Mouse (Mus musculus) heart, adult 18-20 months (tissue): Measurements from ENCODE around the gene Elf1. TPM values are rescaled to one million over a fixed set of nuclear protein-coding genes. Genes with fewer than 3 reads are reported as not detected.
"Not testable (repeated sequence)": the region's sequence is repeated elsewhere in the genome, so short reads cannot be mapped to it uniquely, and the experiment has no call there.

Experiments
- DNase-seq, 2 experiments: peaks; one replicate each; pipeline ENCODE4 v3.0.0; 2021 to 2022; ENCODE audit warnings: mixed read lengths in 1 of 2
- long read RNA-seq, 2 experiments: library from polyadenylated mRNA; stranded (forward); transcript quantifications; one replicate each; pipeline ENCODE4 v2.0.0; 2021
- total RNA-seq, 2 experiments: library from RNA; stranded (reverse); gene quantifications; 2 replicates each; pipeline ENCODE4 v1.2.3; 2021

The Elf1 gene
- total RNA-seq, result 10 to 100 TPM; 12.4 to 15.0 TPM
- long read RNA-seq, experiment 1, full-length matches to known transcripts, result 3 of 5 reads
- long read RNA-seq, experiment 1, partial matches to known transcripts, result 2 of 5 reads
- long read RNA-seq, experiment 1, other reads (novel, unspliced or antisense), result 0 of 5 reads
- long read RNA-seq, experiment 2, full-length matches to known transcripts, result 2 of 3 reads
- long read RNA-seq, experiment 2, partial matches to known transcripts, result 0 of 3 reads
- long read RNA-seq, experiment 2, other reads (novel, unspliced or antisense), result 1 of 3 reads

DNA sequence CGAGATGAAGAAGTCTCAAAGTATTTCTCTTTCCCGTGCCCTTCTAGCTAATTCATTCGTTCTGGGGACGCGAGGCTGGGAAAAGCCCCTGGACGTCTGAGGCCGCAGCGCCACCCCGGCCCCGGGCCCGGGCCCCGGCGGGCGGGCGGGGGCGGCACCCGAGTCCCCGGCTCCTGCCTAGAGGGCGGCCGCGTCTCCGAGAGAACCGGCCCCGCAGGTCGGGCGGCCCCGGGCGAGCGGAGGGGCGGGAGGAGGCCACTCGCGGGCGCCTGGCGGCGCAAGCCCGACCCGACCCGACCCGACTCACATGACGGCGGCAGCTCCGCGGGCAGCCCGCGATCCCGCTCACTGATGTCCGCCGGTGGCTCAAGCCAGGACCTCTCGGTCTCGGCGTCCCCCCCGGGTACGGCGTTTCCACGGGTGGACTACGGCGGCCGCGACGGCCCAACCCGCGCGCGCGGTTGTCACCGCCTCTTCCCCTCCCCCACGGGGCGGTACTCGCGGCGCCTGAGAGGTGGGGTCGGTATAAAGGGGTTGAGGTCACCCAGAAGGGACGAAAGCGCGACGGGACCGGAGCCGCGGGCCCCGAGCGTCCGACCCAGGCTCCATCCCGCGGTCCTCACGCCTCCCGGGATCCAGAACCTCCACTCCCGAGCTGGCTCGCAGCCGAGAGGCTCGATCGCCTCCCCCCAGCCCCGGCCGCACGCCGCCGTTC lies at the start of gene Elf1:
Elf1 (plus strand) TSS at position 571 of the 715 bp plus-strand sequence.
- peak; percentile 98 for DNase-seq

DNA sequence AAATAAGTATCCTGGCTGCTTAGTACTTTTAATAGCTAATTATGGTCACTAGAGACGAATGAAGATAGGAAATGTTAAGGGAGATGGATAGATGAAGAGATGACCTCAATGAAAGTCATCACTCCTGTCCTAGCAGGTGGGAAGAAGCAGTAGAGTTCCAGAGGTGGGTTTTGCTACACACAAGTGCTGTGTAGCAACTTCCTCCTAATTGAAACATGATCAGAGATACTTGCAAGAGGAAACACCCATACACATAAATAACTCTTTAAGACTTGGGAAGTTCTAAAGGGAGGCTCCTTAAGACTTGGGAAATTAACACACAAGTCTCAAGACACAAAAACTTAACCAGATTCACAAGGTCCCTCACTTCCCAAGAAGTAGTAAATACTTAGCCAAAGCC lies 46.9 kb upstream of the Elf1 start:
- DNase-seq, result no peak

DNA sequence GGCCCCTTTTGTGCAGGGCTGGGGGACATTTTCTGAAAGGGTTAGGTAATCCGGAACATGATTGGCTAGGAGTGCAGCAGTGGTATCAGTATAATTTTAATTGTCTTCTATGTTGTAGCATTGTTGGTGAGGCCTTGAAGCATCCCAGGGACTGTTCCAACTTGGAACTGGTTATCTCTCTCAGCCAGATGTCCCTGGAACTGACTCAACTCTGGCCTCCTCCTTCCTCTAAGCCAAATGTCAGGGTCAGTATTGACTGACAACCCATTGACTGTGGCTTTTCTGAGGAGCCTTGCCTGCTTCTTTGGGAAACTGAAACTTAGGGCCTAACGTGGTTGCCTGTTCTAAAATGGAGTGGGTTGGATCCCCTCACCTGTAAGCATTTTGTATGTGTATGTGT lies 40.3 kb upstream of the Elf1 start:
- no peak for DNase-seq

DNA sequence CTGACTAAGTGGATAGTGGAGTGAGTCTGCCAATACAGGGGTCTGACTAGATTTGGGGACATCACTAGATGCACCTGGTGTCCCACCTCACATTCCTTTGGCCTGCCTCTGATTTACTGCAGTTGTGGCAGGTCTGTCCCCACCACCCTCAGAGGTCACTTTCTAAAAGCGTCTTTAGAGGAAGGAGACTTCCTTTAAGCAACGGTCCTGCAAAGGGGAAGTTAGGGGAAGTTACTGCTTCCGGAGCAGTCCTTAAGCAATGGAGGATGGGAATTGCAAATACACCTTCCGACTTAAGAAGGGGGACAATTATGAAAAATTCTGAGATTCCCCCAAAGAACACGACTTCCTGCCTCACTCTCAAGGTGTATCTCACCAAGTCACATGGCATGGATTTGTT lies 39.6 kb upstream of the Elf1 start:
- no peak for DNase-seq

DNA sequence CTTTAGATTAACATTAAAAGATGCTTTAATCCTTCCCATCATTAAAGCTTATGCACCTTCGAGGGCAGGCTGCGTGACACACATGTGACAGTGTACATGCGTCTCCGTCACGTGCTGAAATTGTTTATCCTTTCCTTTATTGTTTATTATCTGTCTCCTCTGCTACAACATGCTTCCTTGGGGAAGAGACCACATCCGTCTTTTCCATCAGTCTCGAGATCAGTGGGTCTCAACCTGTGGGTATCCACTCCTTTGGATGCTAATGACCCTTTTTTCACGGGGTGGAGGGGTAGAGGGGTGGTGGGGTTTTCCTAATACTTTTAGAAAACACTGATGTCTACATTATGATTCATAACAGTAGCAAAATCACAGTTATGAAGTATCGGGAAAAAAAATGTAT lies 36.4 kb upstream of the Elf1 start:
- no peak for DNase-seq

DNA sequence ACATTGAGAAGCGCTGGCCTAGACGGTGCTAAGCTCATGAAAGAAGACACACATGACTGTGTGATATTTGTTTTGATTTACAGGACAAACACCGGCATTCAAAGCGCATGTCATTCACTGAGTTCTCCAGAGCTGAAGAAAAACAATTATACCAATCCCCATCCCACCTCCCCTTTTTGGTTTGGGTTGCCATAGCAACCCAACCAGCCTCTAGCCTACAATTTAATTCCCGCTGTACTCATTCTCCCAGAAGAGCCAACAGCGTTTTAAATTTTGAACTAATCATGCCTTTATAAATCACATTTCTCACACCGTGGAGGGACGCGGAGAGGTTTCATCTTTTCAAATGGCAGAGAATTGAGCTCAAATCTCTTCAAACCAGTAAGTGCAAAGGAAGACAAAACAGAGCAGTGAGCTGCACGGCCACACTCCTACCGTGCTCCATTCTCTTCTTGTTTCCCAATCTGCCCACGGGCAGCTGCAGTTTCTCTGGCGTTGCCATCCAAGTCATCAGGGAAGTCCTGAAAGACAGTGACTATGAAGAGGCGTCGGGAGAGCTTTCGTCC lies 35.9 kb upstream of the Elf1 start:
- no peak for DNase-seq

DNA sequence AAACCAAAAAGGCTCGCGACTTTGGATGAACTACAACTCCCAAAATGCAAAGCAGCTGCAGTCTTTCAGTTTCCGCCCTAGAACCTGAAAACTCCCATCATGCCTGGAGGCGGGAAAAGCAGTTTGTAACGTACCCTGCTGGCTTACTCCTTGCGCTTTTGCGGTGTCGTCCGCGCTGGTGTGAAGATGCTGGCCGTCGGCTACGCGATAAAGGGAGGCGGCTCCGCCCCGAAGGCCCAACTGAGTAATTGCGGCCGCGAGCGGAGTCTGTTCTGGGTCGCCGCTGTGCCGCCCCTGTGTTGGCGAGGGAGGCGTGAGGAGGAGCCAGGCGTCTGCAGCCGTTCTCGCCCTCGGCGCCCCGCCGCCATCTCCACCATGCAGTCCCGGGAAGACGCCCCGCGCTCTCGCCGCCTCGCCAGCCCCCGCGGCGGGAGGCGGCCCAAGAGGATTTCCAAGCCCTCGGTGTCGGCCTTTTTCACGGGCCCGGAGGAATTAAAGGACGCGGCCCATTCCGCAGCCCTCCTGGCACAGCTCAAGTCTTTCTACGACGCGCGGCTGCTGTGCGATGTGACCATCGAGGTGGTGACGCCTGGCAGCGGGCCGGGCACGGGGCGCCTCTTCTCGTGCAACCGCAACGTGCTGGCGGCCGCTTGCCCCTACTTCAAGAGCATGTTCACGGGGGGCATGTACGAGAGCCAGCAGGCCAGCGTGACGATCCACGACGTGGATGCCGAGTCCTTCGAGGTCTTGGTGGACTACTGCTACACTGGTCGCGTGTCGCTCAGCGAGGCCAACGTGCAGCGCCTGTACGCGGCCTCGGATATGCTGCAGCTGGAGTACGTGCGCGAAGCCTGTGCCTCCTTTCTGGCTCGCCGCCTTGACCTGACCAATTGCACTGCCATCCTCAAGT lies 29.1 kb upstream of the Elf1 start, which contains the start of gene Kbtbd6:
Kbtbd6 (plus strand) TSS at position 155 of the 910 bp plus-strand sequence.
- DNase-seq, result peak; percentile 89 to 91

DNA sequence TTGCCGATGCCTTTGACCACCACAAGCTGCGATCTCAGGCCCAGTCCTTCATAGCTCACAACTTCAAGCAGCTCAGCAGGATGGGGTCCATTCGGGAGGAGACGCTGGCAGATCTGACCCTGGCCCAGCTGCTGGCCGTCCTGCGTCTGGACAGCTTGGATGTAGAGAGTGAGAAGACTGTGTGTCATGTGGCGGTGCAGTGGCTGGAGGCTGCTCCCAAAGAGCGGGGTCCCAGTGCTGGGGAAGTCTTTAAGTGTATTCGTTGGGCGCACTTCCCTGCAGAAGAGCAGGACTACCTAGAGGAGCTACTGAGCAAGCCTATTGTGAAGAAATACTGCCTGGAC lies 28.4 kb upstream of the Elf1 start:
- DNase-seq, result not testable (repeated sequence)

DNA sequence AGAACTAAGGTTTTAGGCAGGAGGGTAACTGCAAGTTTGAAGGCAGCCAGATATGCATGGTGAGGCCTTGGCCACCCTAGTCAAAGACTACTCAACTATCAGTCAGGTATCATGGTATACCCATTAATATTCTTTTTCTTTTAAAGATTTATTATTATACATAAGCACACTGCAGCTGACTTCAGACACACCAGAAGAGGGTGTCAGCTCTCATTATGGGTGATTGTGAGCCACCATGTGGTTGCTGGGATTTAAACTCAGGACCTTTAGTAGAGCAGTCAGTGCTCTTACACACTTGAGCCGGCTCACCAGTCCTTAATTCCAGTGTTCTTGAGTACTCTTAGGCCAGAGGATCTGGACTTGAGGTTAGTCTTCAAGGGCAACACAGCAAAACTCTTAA lies 20.6 kb upstream of the Elf1 start:
- no peak for DNase-seq

DNA sequence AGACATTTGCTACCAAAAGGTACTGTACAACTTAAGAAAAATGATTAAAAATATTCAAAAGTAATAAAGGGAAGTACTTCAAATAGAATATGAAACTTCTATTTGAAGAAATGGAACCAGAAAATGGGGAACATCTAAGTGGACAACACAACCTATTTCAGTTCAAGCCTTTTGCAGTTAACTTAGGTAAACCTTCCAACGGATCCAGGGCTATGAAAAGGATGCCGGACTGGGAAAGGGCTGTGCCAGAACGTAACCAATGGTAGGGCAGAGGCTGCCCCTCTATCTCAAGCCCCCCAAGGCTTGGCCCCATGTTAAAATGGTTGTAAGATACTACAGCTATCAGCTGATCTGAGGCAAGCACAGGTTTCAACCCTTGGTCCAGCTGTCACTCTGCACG lies 20.0 kb upstream of the Elf1 start:
- DNase-seq, result no peak

DNA sequence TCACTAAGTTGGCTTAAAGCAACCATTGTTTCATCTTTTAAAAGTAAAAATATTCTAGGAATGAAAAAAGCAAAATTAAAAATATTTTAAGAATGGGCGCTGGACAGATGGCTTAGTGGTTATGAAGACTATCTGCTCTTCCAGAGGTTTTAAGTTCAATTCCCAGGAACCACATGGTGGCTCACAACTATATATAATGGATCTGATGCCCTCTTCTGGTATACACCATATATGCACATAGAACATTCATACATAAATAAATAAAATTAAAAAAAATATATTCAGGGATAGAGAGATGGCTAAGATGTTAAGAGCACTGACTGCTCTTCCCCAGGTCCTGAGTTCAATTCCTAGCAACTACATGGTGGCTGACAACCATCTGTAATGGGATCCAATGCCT lies 15.4 kb upstream of the Elf1 start:
- DNase-seq, result no peak

DNA sequence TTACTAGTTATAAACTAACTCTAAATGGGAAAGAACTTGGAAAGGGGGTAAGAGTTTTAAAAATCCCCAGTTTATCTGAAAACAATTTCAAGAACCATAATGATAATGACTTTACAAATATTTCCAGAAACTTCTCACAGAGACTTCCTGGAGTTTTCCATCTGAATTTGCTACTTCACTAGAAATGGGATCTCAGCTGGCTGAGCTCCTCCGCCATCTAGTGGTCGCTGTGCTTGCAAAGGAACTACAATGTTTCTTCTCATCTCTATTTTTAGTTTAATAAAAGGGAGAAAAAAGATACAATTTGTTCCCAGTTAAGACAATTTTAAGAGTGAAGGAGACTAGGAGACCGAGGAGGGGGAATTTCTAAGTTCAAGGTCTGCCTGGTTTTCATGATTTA lies 13.4 kb upstream of the Elf1 start:
- DNase-seq, result peak; percentile 54 to 82

DNA sequence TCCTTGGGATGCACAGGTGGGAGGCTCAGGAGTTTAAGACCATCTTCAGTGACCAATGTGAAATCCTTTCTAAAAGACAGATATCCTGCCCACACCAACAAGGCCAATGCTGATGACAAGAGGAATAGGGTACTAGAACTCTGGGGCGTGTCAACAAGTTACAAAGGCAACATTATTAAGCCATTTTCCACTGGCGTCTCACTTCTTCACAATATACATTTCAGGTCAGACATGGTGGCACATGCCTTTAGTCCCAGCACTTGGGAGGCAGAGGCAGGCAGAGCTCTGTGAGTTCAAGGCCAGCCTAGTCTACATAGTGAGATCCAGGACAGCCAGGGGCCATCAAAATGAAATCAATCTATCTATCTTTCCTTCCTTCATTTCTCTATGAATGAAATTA lies 7.6 kb upstream of the Elf1 start:
- DNase-seq, result no peak

DNA sequence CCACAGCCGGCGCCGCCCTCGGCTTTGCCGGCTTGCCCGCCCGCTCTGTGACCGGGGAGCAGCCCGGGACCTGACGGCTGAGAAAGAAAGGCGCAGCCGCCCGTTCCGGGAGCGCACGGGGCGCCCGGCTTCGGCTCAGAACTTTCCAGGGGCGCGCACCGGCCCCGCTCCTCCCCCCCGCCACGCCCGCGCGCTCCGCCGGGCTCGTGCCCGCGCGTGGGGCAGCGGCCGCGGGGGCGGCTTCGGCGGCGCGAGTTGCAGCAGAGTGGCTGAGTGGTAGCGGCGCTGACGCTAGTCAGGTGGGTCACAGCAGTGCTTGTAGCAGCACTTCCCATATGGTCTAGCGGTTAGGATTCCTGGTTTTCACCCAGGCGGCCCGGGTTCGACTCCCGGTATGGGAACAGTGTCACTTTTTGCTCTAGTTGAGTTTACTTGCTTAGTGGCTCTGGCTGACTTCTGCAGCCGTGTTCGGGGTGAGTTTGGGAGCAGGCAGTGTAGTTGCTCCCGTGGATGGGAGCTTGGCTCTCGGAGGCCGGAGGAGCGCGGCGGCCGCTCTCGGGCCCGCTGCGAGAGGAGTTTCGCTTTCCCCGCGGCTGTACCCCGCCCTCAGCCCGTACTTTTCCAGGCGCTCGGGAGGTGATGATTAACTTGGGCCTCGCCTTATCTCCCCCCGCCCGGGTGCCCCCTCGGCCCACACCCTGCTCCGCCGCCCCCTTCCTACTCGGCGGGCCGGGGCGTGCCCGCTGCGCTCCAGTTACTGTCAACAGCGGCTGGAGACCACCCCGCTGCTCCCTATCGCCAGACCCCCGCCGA lies 551 bp downstream of the Elf1 start, which contains the start of gene Wbp4:
Wbp4 (minus strand) TSS at position 182 of the 813 bp plus-strand sequence.
- peak; percentile 93 to 95 for DNase-seq

DNA sequence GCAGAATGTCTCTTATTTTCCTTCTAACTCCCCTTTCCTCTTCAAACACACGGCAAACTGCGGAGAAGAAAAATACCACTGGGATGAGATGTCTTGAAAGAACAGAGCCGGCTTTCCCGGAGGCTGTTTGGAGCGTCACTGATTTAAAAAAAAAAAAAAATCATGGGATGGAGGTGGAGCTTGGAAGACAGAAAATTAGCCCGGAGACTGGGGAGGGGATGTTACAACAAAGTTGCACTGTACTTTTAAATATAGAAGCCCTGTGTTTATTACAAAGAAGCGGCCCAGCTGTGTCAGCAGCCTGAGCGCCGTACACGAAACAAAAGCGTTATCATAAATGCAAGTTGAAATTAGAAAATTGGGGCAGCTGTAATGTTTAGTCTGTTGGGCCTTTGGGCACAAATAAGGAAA lies 1.3 kb downstream of the Elf1 start:
- DNase-seq, result peak; percentile 71 to 75

DNA sequence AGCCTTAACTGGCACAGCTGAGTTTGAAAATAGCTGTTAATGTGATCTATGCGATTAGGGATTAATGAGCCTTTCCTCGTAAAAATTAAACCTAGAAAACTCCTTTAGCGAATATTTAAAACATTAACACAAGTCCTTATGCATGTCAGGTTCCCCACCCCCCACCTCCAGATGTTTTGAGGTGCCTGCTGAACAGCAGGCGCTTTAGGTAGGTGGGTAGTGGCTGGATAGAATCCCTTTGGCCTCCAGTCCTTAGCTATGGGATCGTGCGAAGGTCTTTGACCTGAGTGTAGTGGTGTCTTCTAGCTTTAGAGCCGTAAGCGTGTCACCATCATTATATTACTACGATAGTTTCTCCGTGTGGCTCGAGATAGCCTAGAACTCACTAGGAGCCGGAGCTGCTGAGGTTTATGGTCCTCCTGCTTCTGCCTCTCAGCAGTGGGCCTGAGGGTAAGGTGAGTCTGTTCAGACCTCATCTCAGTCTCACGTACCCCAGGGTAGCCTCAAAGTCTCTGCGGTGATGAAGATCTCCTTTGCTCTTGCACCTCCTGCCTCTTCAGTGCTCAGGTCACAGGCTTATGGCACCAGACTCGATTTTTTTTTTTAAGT lies 1.9 kb downstream of the Elf1 start:
- DNase-seq, result peak in 1 of 2 experiments; percentile 49

DNA sequence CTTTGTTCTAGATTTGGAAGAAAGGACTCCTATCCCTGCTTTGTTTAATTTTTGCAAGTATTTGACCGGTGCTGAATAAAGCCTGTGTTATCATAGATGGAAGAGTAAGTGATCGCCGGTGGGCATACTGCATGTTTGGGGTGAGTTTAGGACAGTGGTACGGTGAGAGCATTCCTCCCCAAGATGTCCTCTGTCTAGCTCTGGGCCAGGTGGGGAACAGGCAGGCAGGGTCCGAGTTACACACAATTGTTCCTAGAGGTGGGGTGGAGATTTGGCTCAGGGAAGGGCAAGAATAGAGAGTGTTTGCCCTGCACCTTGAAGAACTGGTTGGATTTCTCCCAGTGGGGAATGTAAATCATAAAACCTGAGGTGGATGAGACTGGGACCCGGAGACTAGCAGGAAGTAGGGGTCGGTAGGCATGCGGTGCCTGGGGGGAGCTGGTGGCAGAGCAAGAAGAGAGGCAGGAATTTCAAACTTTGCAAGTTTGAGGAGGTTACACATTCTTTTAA lies 2.7 kb downstream of the Elf1 start:
- no peak for DNase-seq

DNA sequence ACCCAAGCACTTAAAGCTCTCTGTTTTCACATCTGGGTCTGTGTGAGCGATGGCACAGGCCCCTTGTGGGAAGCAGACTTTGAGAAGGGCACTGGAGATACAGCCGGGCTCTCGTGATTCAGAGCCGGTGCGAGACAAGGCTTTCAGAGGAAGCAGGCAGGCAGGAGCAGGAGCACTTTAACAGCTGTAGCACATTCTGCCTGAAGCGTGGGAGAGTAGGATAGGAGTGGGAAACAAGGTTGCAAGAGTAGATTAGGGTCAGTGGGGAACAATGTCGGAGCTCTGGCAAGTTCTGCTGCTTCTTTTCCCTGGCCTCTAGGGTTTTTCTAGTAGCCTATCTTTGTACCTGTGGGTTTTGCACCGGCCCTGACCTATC lies 5.6 kb downstream of the Elf1 start:
- DNase-seq, result peak in 1 of 2 experiments; percentile 29

DNA sequence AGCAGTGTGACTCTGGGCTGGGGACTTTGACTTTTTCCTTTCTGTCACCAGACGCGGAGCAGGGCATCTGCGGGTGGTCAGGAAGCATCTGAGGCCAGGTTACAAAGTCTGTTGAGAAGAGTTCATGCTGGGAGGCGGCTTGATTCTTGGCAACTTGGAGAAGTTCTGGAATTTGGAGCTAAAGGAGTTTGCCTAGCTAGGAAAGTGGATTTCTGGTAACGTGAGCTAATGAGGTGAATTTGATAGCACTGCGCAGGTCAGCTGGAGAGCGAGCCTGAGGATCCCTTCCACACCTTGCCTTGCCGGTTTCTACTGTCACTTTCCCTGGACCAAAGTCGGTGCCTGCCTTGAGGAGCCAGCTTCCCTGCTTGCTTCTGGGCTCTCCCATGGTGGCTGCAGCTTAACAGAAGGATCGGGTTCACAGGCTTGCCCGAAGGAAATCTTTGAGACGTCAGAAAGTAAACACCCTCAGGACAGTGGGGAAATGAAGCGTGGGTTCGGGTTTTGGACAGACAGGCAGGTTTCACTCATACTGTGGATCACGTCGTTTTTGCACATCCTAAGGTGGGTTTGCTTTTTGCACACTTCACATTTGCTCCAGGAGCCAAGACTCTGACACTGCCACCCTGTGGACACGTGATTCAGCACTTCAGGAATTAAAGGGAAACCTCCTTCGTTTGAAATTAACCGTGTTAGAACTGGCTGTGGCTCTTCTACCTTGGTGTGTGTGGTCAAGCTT lies 6.2 kb downstream of the Elf1 start:
- DNase-seq, result peak; percentile 62 to 74

DNA sequence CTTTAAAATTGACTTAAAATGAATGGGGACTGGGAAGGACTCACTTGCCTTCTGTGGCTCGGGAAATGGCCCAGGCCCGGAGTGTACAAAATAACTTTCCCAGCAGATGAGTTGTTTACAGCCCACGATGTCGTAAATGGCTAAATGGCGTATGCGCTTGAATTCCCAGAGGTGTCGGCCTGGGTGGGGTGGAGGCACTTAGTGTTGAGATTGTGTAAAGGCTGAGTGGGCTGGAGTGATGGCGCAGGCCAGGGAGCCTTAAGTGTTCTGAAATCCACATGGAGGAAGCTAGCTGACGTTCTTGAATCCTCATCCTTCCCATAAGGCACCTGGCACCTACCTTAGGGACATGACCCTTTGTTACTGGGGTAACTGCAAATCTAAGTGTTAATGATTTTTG lies 7.5 kb downstream of the Elf1 start:
- DNase-seq, result peak; percentile 81 to 84
